Mouse (Mus musculus) bone marrow, adult 2 months (tissue): Measurements from ENCODE around the gene Ror1.

Experiments used
- CTCF ChIP-seq: fragments of 200-500 bp; IDR thresholded peaks from 2 replicates; pipeline ENCODE4 v1.5.1; 2011; ENCODE audit warnings: low read length, control low read depth; ENCODE audit not compliant: control insufficient read depth, insufficient read depth
- POLR2A ChIP-seq: fragments of 200-500 bp; IDR thresholded peaks from 2 replicates; pipeline ENCODE4 v1.6.1; 2011; ENCODE audit warnings: low read depth, mild to moderate bottlenecking, control low read depth, low read length, borderline replicate concordance; ENCODE audit not compliant: control insufficient read depth

- no peak for TF ChIP-seq CTCF
- TF ChIP-seq POLR2A = no peak
These were observed 131.0 kb downstream of the Ror1 start for GRCm38 (mm10) chr4:100226619-100227018.
